In the genomic region with DNA sequence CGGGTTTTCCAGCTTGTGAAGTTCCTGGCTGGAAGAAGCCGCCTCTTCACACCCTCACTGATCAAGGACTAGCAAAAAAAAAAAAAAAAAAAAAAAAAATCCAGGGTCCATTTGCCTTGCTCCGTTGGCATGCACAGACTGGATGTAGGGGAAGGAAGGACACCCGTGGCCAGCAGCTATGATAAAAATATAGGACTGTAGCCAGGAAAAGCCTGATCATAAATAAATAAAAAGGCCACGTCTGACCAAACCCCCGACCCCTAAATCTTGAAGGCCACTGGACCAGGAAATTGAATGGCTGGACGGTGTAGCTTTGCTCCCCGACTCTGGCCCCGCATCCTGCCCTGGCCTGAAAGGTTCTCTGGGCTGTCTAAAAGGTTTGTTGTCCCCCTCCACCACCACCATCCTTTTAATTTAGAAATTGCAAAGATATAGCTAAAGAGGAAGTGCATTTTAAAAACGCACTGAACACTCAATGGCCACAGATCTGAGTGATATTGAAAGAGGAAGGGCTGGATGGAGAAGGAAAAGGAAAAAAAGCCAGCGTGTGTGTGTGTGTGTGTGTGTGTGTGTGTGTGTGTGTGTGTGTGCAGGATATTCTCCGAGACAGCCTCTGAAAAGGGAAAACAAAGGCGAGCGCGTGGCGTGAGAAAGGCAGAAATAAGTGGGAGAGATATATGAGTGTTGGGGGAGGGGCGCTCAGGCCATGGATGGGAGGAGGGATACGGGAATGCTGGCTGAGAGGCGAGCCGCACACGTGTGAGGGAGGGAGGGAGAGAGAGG, we compare ENCODE assay signal across 8 mouse cellular contexts.
A peak's percentile ranks its signal among the peaks of the same experiment; 100 is the strongest.
DNase-seq lines count a peak whose midpoint lies in the region; ATAC-seq and TF ChIP-seq lines count a peak whose summit lies in the region.

No protein-coding gene starts in this region.

- H3K27me3 ChIP-seq in embryonic facial prominence, embryonic 13.5 days, result peaks cover 32% of the 10 kb centered on the region
- H3K27me3 ChIP-seq in hindbrain, embryonic 14.5 days (ENCODE audit: control insufficient read depth, insufficient read depth, low read length), result peaks cover 30% of the 10 kb centered on the region
- H3K27me3 ChIP-seq in thymus, adult 2 months (ENCODE audit: control insufficient read depth, insufficient read depth, low read length), result peaks cover 7% of the 10 kb centered on the region

- no peak for ATAC-seq in embryonic facial prominence, embryonic 13.5 days (ENCODE audit: insufficient number of reproducible peaks, insufficient read depth, low FRiP score, low TSS enrichment, low read depth)
- ATAC-seq in hindbrain, embryonic 14.5 days (ENCODE audit: low FRiP score), result peak; percentile 52

- WGBS in embryonic facial prominence, embryonic 13.5 days, result 6% methylated on average over 21 of the region's 21 CpGs
- 2% methylated on average over 21 of the region's 21 CpGs for WGBS in hindbrain, embryonic 14.5 days
- WGBS in lung, adult 2 months, result 4% methylated on average over 20 of the region's 21 CpGs
- 7% methylated on average over 20 of the region's 21 CpGs for WGBS in thymus, adult 2 months

- no peaks in the 10 kb centered on the region for H3K36me3 ChIP-seq in embryonic facial prominence, embryonic 13.5 days
- no peaks in the 10 kb centered on the region for H3K36me3 ChIP-seq in hindbrain, embryonic 14.5 days (replicated peaks; ENCODE audit: control insufficient read depth, insufficient read depth)
- H3K36me3 ChIP-seq in thymus, adult 2 months (ENCODE audit: control insufficient read depth, insufficient read depth, low read length), result no peaks in the 10 kb centered on the region

- no peaks in the 10 kb centered on the region for H3K9me3 ChIP-seq in embryonic facial prominence, embryonic 13.5 days
- H3K9me3 ChIP-seq in hindbrain, embryonic 14.5 days (ENCODE audit: control insufficient read depth, low read length), result no peaks in the 10 kb centered on the region

- TF ChIP-seq CTCF in lung, adult 2 months (IDR thresholded peaks at IDR 0.05; ENCODE audit: insufficient read depth, low read length), result no peak
- TF ChIP-seq CTCF in thymus, adult 2 months (IDR thresholded peaks at IDR 0.05; ENCODE audit: borderline replicate concordance, control insufficient read depth, extremely low read depth, insufficient read depth, low read length, poor library complexity), result no peak

- H3K4me1 ChIP-seq in embryonic facial prominence, embryonic 13.5 days, result peaks cover 41% of the 10 kb centered on the region
- H3K4me1 ChIP-seq in hindbrain, embryonic 14.5 days (replicated peaks; ENCODE audit: control insufficient read depth, insufficient read depth, low read length), result peaks cover 34% of the 10 kb centered on the region
- peaks cover 14% of the 10 kb centered on the region for H3K4me1 ChIP-seq in lung, adult 2 months (ENCODE audit: control insufficient read depth, insufficient read depth, low read length)
- H3K4me1 ChIP-seq in thymus, adult 2 months (replicated peaks; ENCODE audit: control insufficient read depth, insufficient read depth, low read length), result peaks cover 8% of the 10 kb centered on the region

- peak overlapping the region; percentile 39; the same call in 1 of the 2 replicates for H3K27ac ChIP-seq in embryonic facial prominence, embryonic 13.5 days
- peak overlapping the region; percentile 93 for H3K27ac ChIP-seq in hindbrain, embryonic 14.5 days
- H3K27ac ChIP-seq in thymus, adult 2 months (ENCODE audit: control insufficient read depth, insufficient read depth, low read length), result no peak overlapping the region

- TF ChIP-seq POLR2A in lung, adult 2 months (IDR thresholded peaks at IDR 0.05; ENCODE audit: borderline replicate concordance, extremely low read depth, low read depth, low read length), result no peak
- TF ChIP-seq POLR2A in thymus, adult 2 months (IDR thresholded peaks at IDR 0.05; ENCODE audit: control insufficient read depth, extremely low read depth, insufficient read depth, low read length, poor library complexity), result no peak

- peak overlapping the region; percentile 49; the same call in 1 of the 2 replicates for H3K9ac ChIP-seq in embryonic facial prominence, embryonic 13.5 days
- peak overlapping the region; percentile 57 for H3K9ac ChIP-seq in hindbrain, embryonic 14.5 days

- peak; percentile 60 for DNase-seq in right cerebral cortex, postnatal 4 days
- DNase-seq in right cerebral cortex, postnatal 25 days, result no peak
- peak; percentile 79 for DNase-seq in hindbrain, embryonic 14.5 days (ENCODE audit: low spot score)
- no peak for DNase-seq in lung, adult 2 months
- peak; percentile 66 for DNase-seq in retina, embryonic 14.5 days (ENCODE audit: low spot score)
- no peak for DNase-seq in thymus, adult 2 months
- no peak for DNase-seq in urinary bladder, adult 2 months (ENCODE audit: low spot score)

- H3K4me3 ChIP-seq in embryonic facial prominence, embryonic 13.5 days, result peak overlapping the region; percentile 30
- H3K4me3 ChIP-seq in hindbrain, embryonic 14.5 days (replicated peaks; ENCODE audit: low read length), result peak overlapping the region; percentile 17; the same call in 1 of the 2 replicates
- H3K4me3 ChIP-seq in lung, adult 2 months (replicated peaks; ENCODE audit: extremely low read depth, low read depth, low read length), result peak overlapping the region; percentile 41
- no peak overlapping the region for H3K4me3 ChIP-seq in thymus, adult 2 months (ENCODE audit: control insufficient read depth, insufficient read depth, low read length)

- peak overlapping the region; percentile 60 for H3K4me2 ChIP-seq in embryonic facial prominence, embryonic 13.5 days
- H3K4me2 ChIP-seq in hindbrain, embryonic 14.5 days (replicated peaks), result peak overlapping the region; percentile 56

Comparison
In these comparisons a context has a peak if more than half of its experiments do, and no peak if none do; other contexts are left out.
1. DNase-seq: peak in right cerebral cortex, postnatal 4 days (single experiment), hindbrain, embryonic 14.5 days (single experiment) and retina, embryonic 14.5 days (single experiment); none in right cerebral cortex, postnatal 25 days (single experiment), lung, adult 2 months (single experiment), thymus, adult 2 months (single experiment) and urinary bladder, adult 2 months (single experiment).